Mouse (Mus musculus) left cerebral cortex, adult 2 months (tissue): Measurements from ENCODE around the gene Col5a2. TPM values are rescaled to one million over a fixed set of nuclear protein-coding genes. Genes with fewer than 3 reads are reported as not detected.
A peak's percentile ranks its signal among the peaks of the same experiment; 100 is the strongest.
"Not testable (repeated sequence)": the region's sequence is repeated elsewhere in the genome, so short reads cannot be mapped to it uniquely, and the experiment has no call there.

Experiments used
- DNase-seq, 2 experiments: peaks; one replicate each; pipeline ENCODE4 v3.0.0; 2021 to 2022; ENCODE audit warnings: low spot score in 2 of 2, mixed read lengths in 1 of 2; ENCODE audit errors: extremely low spot score in 1 of 2
- H3K27ac ChIP-seq: fragments of 200-600 bp; 2 replicates; pipeline ENCODE4 v1.8.1; 2022
- H3K4me3 ChIP-seq: fragments of 200-600 bp; 2 replicates; pipeline ENCODE4 v1.8.1; 2022
- CTCF ChIP-seq: fragments of 200-600 bp; IDR thresholded peaks from 2 replicates; pipeline ENCODE4 v1.8.1; 2022; ENCODE audit warnings: antibody characterized with exemption, mild to moderate bottlenecking, moderate library complexity
- intact Hi-C: fragments of 180-260 bp; cut with DNase I; formaldehyde crosslinking; loops from one replicate; pipeline ENCODE4 v1.15.1; 2025
- total RNA-seq, 2 experiments: library from RNA; stranded (reverse); gene quantifications; 2 replicates each; pipeline ENCODE4 v1.2.3; 2021

Col5a2 gene
- total RNA-seq, 2 experiments from 2014 or later, result 2.5 to 2.8 TPM

DNA sequence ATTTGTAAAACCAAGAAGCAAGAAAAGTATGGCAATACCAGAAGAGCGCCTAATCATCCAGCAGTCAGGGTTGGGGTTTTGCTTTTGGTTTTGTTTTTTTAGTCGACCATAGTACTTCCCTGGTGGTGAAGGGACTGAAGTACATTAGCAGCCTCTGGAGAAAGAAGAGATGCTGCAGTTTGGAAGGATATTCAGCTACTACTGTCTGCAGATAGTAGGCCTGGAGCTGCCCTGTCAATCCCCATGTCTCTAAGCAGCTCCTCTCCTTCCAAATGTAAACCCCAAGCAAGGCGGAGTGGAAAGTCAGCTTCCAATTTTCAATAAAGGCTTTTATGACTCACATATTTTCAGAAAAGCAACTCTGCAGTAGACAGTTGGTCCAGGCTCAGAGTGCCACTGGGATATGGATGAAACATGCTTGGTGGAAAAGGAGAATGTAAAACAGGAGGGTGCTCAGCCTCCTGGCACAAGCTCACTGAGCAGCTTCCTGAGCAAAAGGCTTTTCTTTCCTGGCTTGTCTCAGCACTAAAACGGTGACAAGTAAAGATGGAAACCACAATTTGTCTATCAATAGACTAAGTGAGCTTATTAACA lies 10.9 kb downstream of the Col5a2 start:
- Histone ChIP-seq H3K27ac (no peak overlapping the region), H3K4me3 (no peak overlapping the region)
- DNase-seq, result no peak
- intact Hi-C loops, result no loop called here
- no peak for TF ChIP-seq CTCF

GRCm38 (mm10) chr1:45490451-45490850 lies 12.6 kb downstream of the Col5a2 start:
- intact Hi-C loops, result no loop called here
- TF ChIP-seq CTCF, result no peak

GRCm38 (mm10) chr1:45488291-45488690 lies 14.8 kb downstream of the Col5a2 start:
- intact Hi-C loops, result no loop called here
- no peak for DNase-seq
- Histone ChIP-seq H3K4me3 (no peak overlapping the region), H3K27ac (no peak overlapping the region)
- TF ChIP-seq CTCF, result no peak

More at GRCm38 (mm10) chr1:45490451-45490850, 12.6 kb downstream of the Col5a2 start:
- Histone ChIP-seq H3K27ac (no peak overlapping the region), H3K4me3 (no peak overlapping the region)
- DNase-seq, result no peak

- intact Hi-C loops, result no loop called here
- DNase-seq, result no peak
- Histone ChIP-seq H3K27ac (no peak overlapping the region), H3K4me3 (no peak overlapping the region)
- TF ChIP-seq CTCF, result no peak
These were observed 20.1 kb downstream of the Col5a2 start for GRCm38 (mm10) chr1:45483001-45483400.

DNA sequence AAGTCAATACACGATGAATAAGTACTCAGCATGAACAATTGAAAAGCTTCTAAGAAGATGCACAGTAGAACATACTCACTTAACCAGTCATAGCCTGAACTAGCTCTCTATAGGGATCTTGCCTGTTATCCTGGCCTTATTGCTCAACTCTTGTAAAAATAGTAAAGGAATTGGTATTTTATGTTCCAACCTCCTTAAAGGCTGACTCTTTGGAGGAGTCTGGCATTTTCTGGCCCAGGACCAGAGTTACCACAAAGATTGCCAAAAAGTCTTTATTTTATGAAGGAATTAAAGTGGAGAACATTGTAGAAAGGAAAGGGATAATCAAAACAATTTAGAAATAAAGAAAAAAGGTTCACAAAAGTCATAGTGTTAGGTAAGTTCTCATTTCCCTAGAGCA lies 21.2 kb downstream of the Col5a2 start:
- intact Hi-C loops, result no loop called here
- no peak overlapping the region for H3K4me3 ChIP-seq
- TF ChIP-seq CTCF, result no peak
- no peak for DNase-seq
- no peak overlapping the region for H3K27ac ChIP-seq

GRCm38 (mm10) chr1:45479087-45479486 lies 24.0 kb downstream of the Col5a2 start:
- Histone ChIP-seq H3K27ac (no peak overlapping the region), H3K4me3 (no peak overlapping the region)
- no peak for DNase-seq
- intact Hi-C loops, result no loop called here
- TF ChIP-seq CTCF, result no peak

- peak overlapping the region; percentile 61 for H3K27ac ChIP-seq
- intact Hi-C loops, result no loop called here
- TF ChIP-seq CTCF, result no peak
- DNase-seq, result peak; percentile 38 to 39
- H3K4me3 ChIP-seq, result no peak overlapping the region
These were observed 30.3 kb downstream of the Col5a2 start for GRCm38 (mm10) chr1:45472751-45473150.

DNA sequence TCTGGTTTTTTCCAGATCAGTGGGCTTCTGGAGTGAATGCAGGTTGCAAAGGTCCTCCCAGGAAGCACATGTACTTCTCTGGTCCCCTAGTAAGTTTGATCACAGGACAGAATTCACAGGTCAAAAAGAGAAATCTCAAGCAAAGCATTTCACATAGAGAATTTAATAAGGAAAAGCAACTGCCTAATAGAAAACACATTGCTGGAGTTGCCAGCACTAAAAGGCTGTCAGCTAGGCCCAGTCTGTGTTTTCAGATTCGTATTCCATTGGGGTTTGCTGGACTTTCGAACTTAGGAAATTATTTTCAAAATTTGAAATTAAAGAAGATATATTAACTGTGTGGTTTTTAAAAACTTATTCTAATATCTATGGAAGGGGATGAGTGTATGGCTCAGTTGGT lies 42.3 kb downstream of the Col5a2 start:
- no peak for DNase-seq
- TF ChIP-seq CTCF, result no peak
- no peak overlapping the region for H3K27ac ChIP-seq
- no peak overlapping the region for H3K4me3 ChIP-seq
- intact Hi-C loops, result no loop called here

DNA sequence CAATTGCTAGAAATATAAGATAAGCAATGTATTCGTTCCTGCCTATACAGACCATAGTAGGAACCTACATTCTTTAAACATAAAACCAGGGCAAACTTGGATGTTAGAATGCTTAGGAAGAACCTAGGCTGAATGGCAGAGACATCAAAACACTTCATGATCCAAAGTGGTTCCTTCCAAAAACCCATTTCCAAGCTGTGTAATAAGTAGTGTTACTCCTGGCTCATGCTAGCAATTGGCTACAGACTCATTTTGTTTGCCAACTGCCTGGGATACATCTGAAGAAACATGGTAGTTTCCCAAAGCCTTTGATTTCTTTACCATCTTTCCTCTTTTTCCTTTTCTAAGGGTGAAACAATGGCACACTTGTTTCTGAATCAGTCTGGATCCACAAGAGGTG lies 47.3 kb downstream of the Col5a2 start:
- Histone ChIP-seq H3K27ac (no peak overlapping the region), H3K4me3 (no peak overlapping the region)
- DNase-seq, result no peak
- TF ChIP-seq CTCF, result no peak
- intact Hi-C loops, result no loop called here

GRCm38 (mm10) chr1:45448856-45449255 lies 54.2 kb downstream of the Col5a2 start:
- intact Hi-C loops, result no loop called here
- TF ChIP-seq CTCF, result peak; percentile 10; the same call in 1 of the 2 replicates
- no peak for DNase-seq

DNA sequence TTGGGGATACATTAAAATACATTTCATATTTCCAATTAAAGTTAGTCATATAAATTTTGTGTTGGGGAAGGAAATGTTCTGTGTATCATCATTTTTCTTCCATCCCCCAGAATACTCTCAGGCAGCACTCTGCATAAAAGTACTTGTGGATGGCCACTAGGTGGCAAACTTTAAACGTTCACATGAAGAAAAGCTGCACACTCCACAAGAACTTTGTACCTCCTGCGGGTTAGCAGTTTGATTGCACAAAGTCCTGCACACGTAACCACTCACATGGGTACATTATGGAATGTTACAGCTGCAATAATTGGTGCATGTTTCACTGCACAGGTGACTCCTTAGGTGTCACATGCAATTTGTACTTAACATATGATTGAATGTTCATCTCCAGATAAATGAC lies 71.2 kb downstream of the Col5a2 start:
- intact Hi-C loops, result loop anchor here (1.0 to 5.0 kb wide), 5 partner anchors 70 to 1205 kb away; partner anchors contain the start of gene Col5a2
- peak in 1 of 2 experiments; percentile 20 for DNase-seq
- TF ChIP-seq CTCF, result peak; percentile 83
- no peak overlapping the region for H3K27ac ChIP-seq
- H3K4me3 ChIP-seq, result no peak overlapping the region

More at GRCm38 (mm10) chr1:45448856-45449255, 54.2 kb downstream of the Col5a2 start:
- H3K4me3 ChIP-seq, result no peak overlapping the region
- no peak overlapping the region for H3K27ac ChIP-seq

DNA sequence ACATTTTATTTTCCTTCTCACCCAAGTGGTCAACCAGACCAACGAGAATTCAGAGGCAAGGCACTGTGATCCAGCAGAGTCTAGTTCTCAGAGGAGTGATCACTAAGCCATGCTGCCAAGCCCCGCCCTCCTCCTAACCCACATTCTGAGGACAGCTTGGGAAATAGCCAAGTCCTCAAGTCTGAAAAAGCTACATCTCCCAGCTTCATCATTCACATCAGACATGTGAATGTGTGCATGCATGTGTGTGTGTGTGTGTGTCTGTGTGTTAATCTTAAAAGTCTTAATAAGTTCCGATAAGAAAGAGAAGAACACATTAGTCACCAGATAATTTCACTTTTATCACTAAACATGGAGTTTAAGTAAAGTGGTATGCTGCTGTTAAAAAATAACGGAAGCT lies 72.6 kb downstream of the Col5a2 start:
- no peak for DNase-seq
- intact Hi-C loops, result loop anchor here (1.0 to 5.0 kb wide), 4 partner anchors 72 to 1203 kb away; partner anchors contain the start of gene Col5a2
- Histone ChIP-seq H3K4me3 (no peak overlapping the region), H3K27ac (no peak overlapping the region)
- no peak for TF ChIP-seq CTCF

DNA sequence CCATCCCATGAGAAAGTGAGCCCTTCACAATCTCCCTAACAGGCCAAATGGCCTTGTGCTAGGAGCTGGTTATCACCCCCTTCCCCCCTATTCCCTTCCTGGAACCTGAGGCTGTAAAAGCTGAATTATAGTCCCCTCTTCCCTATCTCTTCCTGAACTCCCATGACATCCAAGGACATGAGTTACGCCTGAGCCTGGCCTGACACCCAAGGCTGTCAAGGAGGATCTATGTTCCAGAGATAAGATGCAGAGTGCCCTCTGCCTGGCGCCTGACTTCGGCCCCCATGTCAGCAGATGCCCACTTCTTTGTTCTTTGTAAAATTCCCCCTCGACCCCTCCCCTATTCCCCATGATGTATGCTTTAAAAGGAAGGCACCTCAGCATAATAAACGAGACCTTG lies 73.9 kb downstream of the Col5a2 start:
- H3K27ac ChIP-seq, intact Hi-C loops, H3K4me3 ChIP-seq, DNase-seq: not testable (repeated sequence)
